Mouse (Mus musculus) thymus, adult 2 months (tissue): Measurements from ENCODE around the gene A3galt2.

Source experiments
- CTCF ChIP-seq: fragments of 200-500 bp; IDR thresholded peaks from 2 replicates; pipeline ENCODE4 v1.5.1; 2012; ENCODE audit warnings: mild to moderate bottlenecking, control low read depth, low read length, moderate library complexity, borderline replicate concordance; ENCODE audit not compliant: control insufficient read depth, poor library complexity, insufficient read depth; ENCODE audit errors: extremely low read depth
- POLR2A ChIP-seq: fragments of 200-500 bp; IDR thresholded peaks from 2 replicates; pipeline ENCODE4 v1.6.1; 2012; ENCODE audit warnings: mild to moderate bottlenecking, low read length, control low read depth, moderate library complexity; ENCODE audit not compliant: control insufficient read depth, poor library complexity, insufficient read depth; ENCODE audit errors: extremely low read depth

- TF ChIP-seq POLR2A, result no peak
- TF ChIP-seq CTCF, result no peak
Observed at GRCm38 (mm10) chr4:128805150-128806042, 50.2 kb downstream of the A3galt2 start.
